Comparison of ENCODE assay signal across 8 mouse cellular contexts in the genomic region with DNA sequence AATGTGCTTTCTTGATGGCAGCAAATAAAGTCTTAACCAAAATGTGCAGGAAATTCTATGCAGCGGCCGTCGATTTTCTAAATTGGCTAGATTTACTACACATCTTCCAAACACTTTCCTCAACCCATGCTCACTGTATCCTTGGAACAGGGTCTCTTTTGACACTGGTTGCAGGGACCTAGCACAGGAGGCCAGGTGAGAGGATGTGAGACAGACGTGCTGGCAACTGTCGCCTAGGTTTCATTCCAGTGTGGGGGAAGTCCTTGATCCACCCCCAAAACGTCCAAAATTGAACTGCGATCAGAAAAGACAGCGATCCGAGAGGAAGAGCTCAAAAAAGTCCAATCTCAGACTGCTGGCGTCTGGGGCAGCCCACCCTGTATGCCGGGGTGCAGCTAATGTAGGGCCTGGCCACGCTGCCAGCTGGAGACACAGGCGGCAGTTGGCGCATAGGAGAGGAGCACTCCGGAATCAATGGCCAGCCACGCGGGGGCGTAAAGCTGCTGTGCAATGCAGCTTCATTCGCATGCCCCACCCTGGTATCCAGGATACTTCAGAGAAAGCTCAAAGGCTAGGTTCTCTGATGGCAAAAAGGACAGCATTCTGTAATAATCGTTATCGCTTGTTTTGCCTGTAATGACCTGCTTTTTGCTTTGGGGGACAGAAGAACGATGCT. TPM values are rescaled to one million over a fixed set of nuclear protein-coding genes. Genes with fewer than 3 reads are reported as not detected.
DNase-seq lines count a peak whose midpoint lies in the region; ATAC-seq and TF ChIP-seq lines count a peak whose summit lies in the region.

No protein-coding gene starts in this region.

- 0 out of 2 replicates have a peak overlapping the region, but pooled peaks have one; percentile 1 for H3K4me3 ChIP-seq in brown adipose tissue, adult 24 weeks (ENCODE audit: insufficient read depth, low read depth, low read length)
- no peak overlapping the region for H3K4me3 ChIP-seq in forebrain, embryonic 13.5 days
- H3K4me3 ChIP-seq in liver, postnatal 0 days (ENCODE audit: low read depth, low read length) = no peak overlapping the region
- H3K4me3 ChIP-seq in neural tube, embryonic 15.5 days (replicated peaks) = peak overlapping the region; percentile 7; the same call in 1 of the 2 replicates

- intact Hi-C loops in heart, postnatal 10 days (cut with DNase I) = loop anchor here (2.0 kb wide), 1 partner anchor 247 kb away; no protein-coding TSS in a partner anchor

- peaks cover 4% of the 10 kb centered on the region; the same call in 1 of the 2 replicates for H3K27me3 ChIP-seq in forebrain, embryonic 13.5 days
- no peaks in the 10 kb centered on the region for H3K27me3 ChIP-seq in liver, postnatal 0 days (ENCODE audit: insufficient read depth, low read length)
- H3K27me3 ChIP-seq in neural tube, embryonic 15.5 days (replicated peaks) = no peaks in the 10 kb centered on the region

- H3K9ac ChIP-seq in forebrain, embryonic 13.5 days = peak overlapping the region; percentile 48; the same call in 1 of the 2 replicates
- no peak overlapping the region for H3K9ac ChIP-seq in liver, postnatal 0 days (replicated peaks)
- no peak overlapping the region for H3K9ac ChIP-seq in neural tube, embryonic 15.5 days (replicated peaks)

- TF ChIP-seq EP300 in liver, postnatal 0 days (IDR thresholded peaks at IDR 0.05; ENCODE audit: low read depth) = no peak

- no peaks in the 10 kb centered on the region for H3K36me3 ChIP-seq in forebrain, embryonic 13.5 days (ENCODE audit: poor library complexity, severe bottlenecking)
- H3K36me3 ChIP-seq in liver, postnatal 0 days (replicated peaks; ENCODE audit: insufficient read depth, low read length) = no peaks in the 10 kb centered on the region
- H3K36me3 ChIP-seq in neural tube, embryonic 15.5 days = no peaks in the 10 kb centered on the region

- TF ChIP-seq CTCF in liver, postnatal 0 days (IDR thresholded peaks at IDR 0.05; ENCODE audit: low read depth) = peak; percentile 76

- WGBS in forebrain, embryonic 13.5 days = 22% methylated on average over 22 of the region's 22 CpGs
- WGBS in liver, postnatal 0 days (ENCODE audit: insufficient replicate concordance) = 17% methylated on average over 22 of the region's 22 CpGs
- 19% methylated on average over 22 of the region's 22 CpGs for WGBS in neural tube, embryonic 15.5 days

- peak overlapping the region; percentile 47 for H3K4me2 ChIP-seq in forebrain, embryonic 13.5 days
- peak overlapping the region; percentile 50; the same call in 1 of the 2 replicates for H3K4me2 ChIP-seq in liver, postnatal 0 days (ENCODE audit: low read depth, low read length)
- H3K4me2 ChIP-seq in neural tube, embryonic 15.5 days = peak overlapping the region; percentile 46

- no peak overlapping the region for H3K27ac ChIP-seq in brown adipose tissue, adult 24 weeks (replicated peaks; ENCODE audit: low read depth, low read length)
- no peak overlapping the region for H3K27ac ChIP-seq in forebrain, embryonic 13.5 days
- H3K27ac ChIP-seq in liver, postnatal 0 days (ENCODE audit: low read depth) = no peak overlapping the region
- no peak overlapping the region for H3K27ac ChIP-seq in neural tube, embryonic 15.5 days (replicated peaks)

- DNase-seq in CD4-positive helper T cell, adult 2 months (ENCODE audit: low read depth, low spot score) = peak; percentile 69
- peak; percentile 81 to 82 for DNase-seq in heart, postnatal 10 days
- DNase-seq in kidney, postnatal 4 days = peak; percentile 88 to 91
- peak; percentile 78 for DNase-seq in liver, postnatal 0 days
- DNase-seq in testis, postnatal 10 days (ENCODE audit: low spot score) = peak; percentile 81

- H3K9me3 ChIP-seq in forebrain, embryonic 13.5 days (replicated peaks) = no peaks in the 10 kb centered on the region
- H3K9me3 ChIP-seq in liver, postnatal 0 days (ENCODE audit: low read length) = no peaks in the 10 kb centered on the region
- no peaks in the 10 kb centered on the region for H3K9me3 ChIP-seq in neural tube, embryonic 15.5 days (replicated peaks)

- peak; percentile 84 for ATAC-seq in forebrain, embryonic 13.5 days
- peak; percentile 62 for ATAC-seq in liver, postnatal 0 days
- peak; percentile 92 for ATAC-seq in neural tube, embryonic 15.5 days (ENCODE audit: low FRiP score)

- H3K4me1 ChIP-seq in brown adipose tissue, adult 24 weeks (ENCODE audit: control insufficient read depth, insufficient read depth, insufficient read length, low read length) = no peaks in the 10 kb centered on the region
- peaks cover 5% of the 10 kb centered on the region for H3K4me1 ChIP-seq in forebrain, embryonic 13.5 days
- no peaks in the 10 kb centered on the region for H3K4me1 ChIP-seq in liver, postnatal 0 days (ENCODE audit: insufficient read depth)
- H3K4me1 ChIP-seq in neural tube, embryonic 15.5 days = peaks cover 7% of the 10 kb centered on the region; the same call in 1 of the 2 replicates

RNA-seq across cellular contexts. Expression of a gene that starts 3.6 kb away (rescaled TPM):
- polyA plus RNA-seq in brown adipose tissue, adult 24 weeks (2012; ENCODE audit: insufficient read depth, insufficient read length, missing spikeins) = not detected in 2 replicates
- polyA plus RNA-seq in forebrain, embryonic 13.5 days (2015; fragmentation: Nextera tagmentation; extraction: Ambion mirVana) = not detected in 2 replicates
- not detected for total RNA-seq in heart, postnatal 10 days (2021)
- not detected in 2 replicates for polyA plus RNA-seq in liver, postnatal 0 days (2015; fragmentation: Nextera tagmentation; extraction: Ambion mirVana)
- polyA plus RNA-seq in neural tube, embryonic 15.5 days (2015; fragmentation: Nextera tagmentation; extraction: Ambion mirVana) = 0.42 and 0.91 TPM in 2 replicates

RNA-seq across cellular contexts. Expression of a gene that starts 10.3 kb away (rescaled TPM):
- not detected in 2 replicates for polyA plus RNA-seq in brown adipose tissue, adult 24 weeks (2012; ENCODE audit: insufficient read depth, insufficient read length, missing spikeins)
- polyA plus RNA-seq in forebrain, embryonic 13.5 days (2015; fragmentation: Nextera tagmentation; extraction: Ambion mirVana) = not detected in 2 replicates
- not detected for total RNA-seq in heart, postnatal 10 days (2021)
- polyA plus RNA-seq in liver, postnatal 0 days (2015; fragmentation: Nextera tagmentation; extraction: Ambion mirVana) = not detected in 2 replicates
- not detected in 2 replicates for polyA plus RNA-seq in neural tube, embryonic 15.5 days (2015; fragmentation: Nextera tagmentation; extraction: Ambion mirVana)

RNA-seq across cellular contexts. Expression of a gene that starts 14.3 kb away (rescaled TPM):
- 75.5 and 93.2 TPM in 2 replicates for polyA plus RNA-seq in brown adipose tissue, adult 24 weeks (2012; ENCODE audit: insufficient read depth, insufficient read length, missing spikeins)
- polyA plus RNA-seq in forebrain, embryonic 13.5 days (2015; fragmentation: Nextera tagmentation; extraction: Ambion mirVana) = 144 and 170 TPM in 2 replicates
- 100 to 1,000 TPM in 1 of 2 experiments, 10 to 100 TPM in 1; 98.5 to 107 TPM for total RNA-seq in heart, postnatal 10 days (2021)
- polyA plus RNA-seq in liver, postnatal 0 days (2015; fragmentation: Nextera tagmentation; extraction: Ambion mirVana) = 49.4 and 51.3 TPM in 2 replicates
- 116 and 129 TPM in 2 replicates for polyA plus RNA-seq in neural tube, embryonic 15.5 days (2015; fragmentation: Nextera tagmentation; extraction: Ambion mirVana)

Comparison
In these comparisons a context has a peak if more than half of its experiments do, and no peak if none do; other contexts are left out.
1. H3K4me3 ChIP-seq: peak in brown adipose tissue, adult 24 weeks (single experiment) and neural tube, embryonic 15.5 days (single experiment); none in forebrain, embryonic 13.5 days (single experiment) and liver, postnatal 0 days (single experiment).
2. Peak in every context shown above with its lines, with median percentiles within 50 percentile points of each other: DNase-seq, ATAC-seq and H3K4me2 ChIP-seq.